ENCODE assay signal across 8 mouse cellular contexts in the genomic region with DNA sequence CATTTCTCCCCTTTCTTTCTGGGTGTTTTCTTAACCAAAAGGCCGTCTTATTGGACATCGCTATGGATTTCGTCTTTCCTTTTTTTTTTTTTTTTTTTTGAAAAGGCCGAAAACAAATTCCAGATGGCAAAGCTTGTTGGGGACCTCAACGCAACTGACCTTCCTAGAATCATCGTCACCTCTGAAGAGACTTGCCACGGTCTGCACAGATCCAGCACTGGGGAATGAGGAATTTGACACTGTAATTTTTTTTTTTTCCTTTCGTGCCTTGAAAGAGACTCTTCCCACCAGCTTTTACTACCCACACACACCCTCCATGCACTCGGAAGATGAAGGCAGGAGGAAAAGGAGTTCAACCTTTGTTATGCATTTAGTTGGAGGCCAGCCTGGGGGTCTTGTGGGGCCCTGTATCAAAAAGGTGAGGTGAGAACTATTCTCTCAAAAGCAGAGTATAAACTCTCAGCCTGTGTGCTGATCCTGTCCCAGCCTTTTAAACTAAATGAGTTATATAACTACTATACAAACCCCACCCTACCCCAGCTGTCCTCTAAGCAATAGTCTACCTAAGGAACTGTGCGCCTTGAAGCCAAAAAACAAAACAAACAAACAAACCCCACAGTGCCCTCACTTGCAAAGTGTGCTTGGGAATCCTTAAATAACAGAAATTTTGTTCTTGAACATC. TPM values are rescaled to one million over a fixed set of nuclear protein-coding genes. Genes with fewer than 3 reads are reported as not detected.
DNase-seq lines count a peak whose midpoint lies in the region; ATAC-seq and TF ChIP-seq lines count a peak whose summit lies in the region.

No protein-coding gene starts in this region.

- peaks cover 13% of the 10 kb centered on the region for H3K27me3 ChIP-seq in G1E (ENCODE audit: insufficient read depth, low read length)
- no peaks in the 10 kb centered on the region for H3K27me3 ChIP-seq in embryonic facial prominence, embryonic 10.5 days (replicated peaks; ENCODE audit: low read depth, poor library complexity, severe bottlenecking)
- H3K27me3 ChIP-seq in intestine, embryonic 15.5 days (replicated peaks) = no peaks in the 10 kb centered on the region
- no peaks in the 10 kb centered on the region for H3K27me3 ChIP-seq in neural tube, embryonic 12.5 days (replicated peaks)

- H3K9ac ChIP-seq in intestine, embryonic 15.5 days = peak overlapping the region; percentile 85; the same call in 1 of the 2 replicates
- peak overlapping the region; percentile 91 for H3K9ac ChIP-seq in neural tube, embryonic 12.5 days

- H3K4me3 ChIP-seq in layer of hippocampus, adult 2 months = peak overlapping the region; percentile 100
- H3K4me3 ChIP-seq in G1E (ENCODE audit: low read depth, low read length) = peak overlapping the region; percentile 91
- peak overlapping the region; percentile 85 for H3K4me3 ChIP-seq in embryonic facial prominence, embryonic 10.5 days
- H3K4me3 ChIP-seq in intestine, embryonic 15.5 days (replicated peaks) = peak overlapping the region; percentile 90
- H3K4me3 ChIP-seq in neural tube, embryonic 12.5 days = peak overlapping the region; percentile 83

- TF ChIP-seq CTCF in layer of hippocampus, adult 2 months (conservative IDR thresholded peaks at IDR 0.05) = no peak
- TF ChIP-seq CTCF in G1E (IDR thresholded peaks at IDR 0.05; ENCODE audit: low read depth, low read length) = no peak

- 9% methylated on average over 10 of the region's 10 CpGs for WGBS in embryonic facial prominence, embryonic 10.5 days
- WGBS in intestine, embryonic 15.5 days = 8% methylated on average over 10 of the region's 10 CpGs
- 6% methylated on average over 10 of the region's 10 CpGs for WGBS in neural tube, embryonic 12.5 days

- peaks cover 37% of the 10 kb centered on the region for H3K36me3 ChIP-seq in G1E (replicated peaks)
- H3K36me3 ChIP-seq in embryonic facial prominence, embryonic 10.5 days (replicated peaks) = no peaks in the 10 kb centered on the region; the same call in 1 of the 2 replicates
- no peaks in the 10 kb centered on the region for H3K36me3 ChIP-seq in intestine, embryonic 15.5 days
- H3K36me3 ChIP-seq in neural tube, embryonic 12.5 days = no peaks in the 10 kb centered on the region

- H3K4me1 ChIP-seq in G1E (ENCODE audit: insufficient read depth, low read depth, low read length) = peaks cover 43% of the 10 kb centered on the region
- peaks cover 49% of the 10 kb centered on the region for H3K4me1 ChIP-seq in embryonic facial prominence, embryonic 10.5 days
- peaks cover 21% of the 10 kb centered on the region for H3K4me1 ChIP-seq in intestine, embryonic 15.5 days (replicated peaks)
- H3K4me1 ChIP-seq in neural tube, embryonic 12.5 days = peaks cover 34% of the 10 kb centered on the region

- H3K9me3 ChIP-seq in G1E (replicated peaks) = no peaks in the 10 kb centered on the region
- H3K9me3 ChIP-seq in embryonic facial prominence, embryonic 10.5 days = no peaks in the 10 kb centered on the region
- H3K9me3 ChIP-seq in intestine, embryonic 15.5 days = no peaks in the 10 kb centered on the region
- no peaks in the 10 kb centered on the region for H3K9me3 ChIP-seq in neural tube, embryonic 12.5 days

- no peak for DNase-seq in layer of hippocampus, adult 2 months (ENCODE audit: low spot score in 2 of 2)
- no peak for DNase-seq in layer of hippocampus, postnatal 14 days (ENCODE audit: low spot score in 2 of 2)
- no peak for DNase-seq in G1E (ENCODE audit: low spot score)
- peak; percentile 20 for DNase-seq in embryonic facial prominence, embryonic 10.5 days (ENCODE audit: low spot score)
- DNase-seq in frontal cortex, postnatal 25 days (ENCODE audit: low spot score in 2 of 2) = no peak
- DNase-seq in adrenal gland, postnatal 14 days = no peak

- ATAC-seq in G1E (ENCODE audit: extremely low read depth, insufficient number of reproducible peaks, low FRiP score, poor library complexity, severe bottlenecking) = no peak
- ATAC-seq in intestine, embryonic 15.5 days = no peak
- no peak for ATAC-seq in neural tube, embryonic 12.5 days (ENCODE audit: low FRiP score, low read depth)

- peak overlapping the region; percentile 100 for H3K27ac ChIP-seq in layer of hippocampus, adult 2 months
- H3K27ac ChIP-seq in embryonic facial prominence, embryonic 10.5 days (replicated peaks) = peak overlapping the region; percentile 98
- H3K27ac ChIP-seq in intestine, embryonic 15.5 days = peak overlapping the region; percentile 93; the same call in 1 of the 2 replicates
- H3K27ac ChIP-seq in neural tube, embryonic 12.5 days = no peak overlapping the region

- peak overlapping the region; percentile 76 for H3K4me2 ChIP-seq in intestine, embryonic 15.5 days (replicated peaks)
- H3K4me2 ChIP-seq in neural tube, embryonic 12.5 days (replicated peaks) = peak overlapping the region; percentile 60

RNA-seq across cellular contexts. Expression of a gene that starts 1.0 kb away (rescaled TPM):
- total RNA-seq in layer of hippocampus, adult 2 months (2021) = 10 to 100 TPM; 22.5 to 23.4 TPM
- total RNA-seq in layer of hippocampus, postnatal 14 days (2021) = 10 to 100 TPM; 17.9 to 18.5 TPM
- total RNA-seq in G1E (2014; fragmentation: Nextera tagmentation) = 37.3 and 45.7 TPM in 2 replicates
- total RNA-seq in G1E (2017) = 9.3 and 14.2 TPM in 2 replicates
- 29.3 and 32.3 TPM in 2 replicates for polyA plus RNA-seq in G1E (2012)
- 3.2 and 3.7 TPM in 2 replicates for polyA plus RNA-seq in embryonic facial prominence, embryonic 10.5 days (2016; fragmentation: Nextera tagmentation; extraction: Ambion mirVana)
- polyA plus RNA-seq in intestine, embryonic 15.5 days (2015; fragmentation: Nextera tagmentation; extraction: Ambion mirVana) = 3.0 and 3.1 TPM in 2 replicates
- 4.1 and 4.7 TPM in 2 replicates for polyA plus RNA-seq in neural tube, embryonic 12.5 days (2016; fragmentation: Nextera tagmentation; extraction: Ambion mirVana)
- 20.7 and 21.6 TPM in 2 replicates for total RNA-seq in adrenal gland, postnatal 14 days (2021)

RNA-seq across cellular contexts. Expression of a gene that starts 47.3 kb away (rescaled TPM):
- 100 to 1,000 TPM in 1 of 2 experiments, 10 to 100 TPM in 1; 93.9 to 100 TPM for total RNA-seq in layer of hippocampus, adult 2 months (2021)
- 100 to 1,000 TPM; 110 to 112 TPM for total RNA-seq in layer of hippocampus, postnatal 14 days (2021)
- total RNA-seq in G1E (2014; fragmentation: Nextera tagmentation) = 19.9 and 27.5 TPM in 2 replicates
- 39.2 and 41.1 TPM in 2 replicates for total RNA-seq in G1E (2017)
- 44.4 and 57.6 TPM in 2 replicates for polyA plus RNA-seq in G1E (2012)
- 8.6 and 9.9 TPM in 2 replicates for polyA plus RNA-seq in embryonic facial prominence, embryonic 10.5 days (2016; fragmentation: Nextera tagmentation; extraction: Ambion mirVana)
- 5.5 and 5.6 TPM in 2 replicates for polyA plus RNA-seq in intestine, embryonic 15.5 days (2015; fragmentation: Nextera tagmentation; extraction: Ambion mirVana)
- 15.9 and 23.5 TPM in 2 replicates for polyA plus RNA-seq in neural tube, embryonic 12.5 days (2016; fragmentation: Nextera tagmentation; extraction: Ambion mirVana)
- 36.0 and 36.8 TPM in 2 replicates for total RNA-seq in adrenal gland, postnatal 14 days (2021)
